Mouse (Mus musculus) ES-Bruce4 (cell line): ENCODE measurements around the gene Ddx28.

Source experiments
- CTCF ChIP-seq: IDR thresholded peaks from one replicate; pipeline ENCODE4 v1.8.1; 2011; ENCODE audit warnings: low read depth, low read length
- EP300 ChIP-seq: IDR thresholded peaks from 2 replicates; pipeline ENCODE4 v1.6.1; 2011; ENCODE audit warnings: low read depth, low read length; ENCODE audit not compliant: insufficient read depth
- POLR2A ChIP-seq: IDR thresholded peaks from one replicate; pipeline ENCODE4 v1.8.1; 2011; ENCODE audit warnings: low read length; ENCODE audit not compliant: insufficient read depth

GRCm38 (mm10) chr8:106051068-106051467 lies 39.4 kb upstream of the Ddx28 start:
- TF ChIP-seq CTCF (no peak), EP300 (no peak), POLR2A (no peak)
